Mouse (Mus musculus) thymus, adult 2 months (tissue): Measurements from ENCODE around the gene Gng11. TPM values are rescaled to one million over a fixed set of nuclear protein-coding genes. Genes with fewer than 3 reads are reported as not detected.

Experiments
- DNase-seq: peaks from one replicate; pipeline ENCODE4 v3.0.0; 2021
- H3K27ac ChIP-seq: fragments of 200-500 bp; 2 replicates; pipeline ENCODE4 v1.5.1; 2012; ENCODE audit warnings: low read length, control low read depth; ENCODE audit not compliant: control insufficient read depth, insufficient read depth
- H3K27me3 ChIP-seq: fragments of 200-500 bp; 2 replicates; pipeline ENCODE4 v1.6.1; 2012; ENCODE audit warnings: mild to moderate bottlenecking, low read length, moderate library complexity, mixed read lengths; ENCODE audit not compliant: control insufficient read depth, insufficient read depth
- H3K36me3 ChIP-seq: fragments of 200-500 bp; 2 replicates; pipeline ENCODE4 v1.6.1; 2012; ENCODE audit warnings: mild to moderate bottlenecking, low read length, moderate library complexity; ENCODE audit not compliant: control insufficient read depth, insufficient read depth
- H3K4me1 ChIP-seq: fragments of 200-500 bp; replicated peaks from 2 replicates; pipeline ENCODE4 v1.6.1; 2012; ENCODE audit warnings: low read length; ENCODE audit not compliant: control insufficient read depth, insufficient read depth
- H3K4me3 ChIP-seq: fragments of 200-500 bp; 2 replicates; pipeline ENCODE4 v1.5.1; 2012; ENCODE audit warnings: mild to moderate bottlenecking, low read length, control low read depth, moderate library complexity; ENCODE audit not compliant: control insufficient read depth, insufficient read depth
- CTCF ChIP-seq: fragments of 200-500 bp; IDR thresholded peaks from 2 replicates; pipeline ENCODE4 v1.5.1; 2012; ENCODE audit warnings: mild to moderate bottlenecking, control low read depth, low read length, moderate library complexity, borderline replicate concordance; ENCODE audit not compliant: control insufficient read depth, poor library complexity, insufficient read depth; ENCODE audit errors: extremely low read depth
- POLR2A ChIP-seq: fragments of 200-500 bp; IDR thresholded peaks from 2 replicates; pipeline ENCODE4 v1.6.1; 2012; ENCODE audit warnings: mild to moderate bottlenecking, low read length, control low read depth, moderate library complexity; ENCODE audit not compliant: control insufficient read depth, poor library complexity, insufficient read depth; ENCODE audit errors: extremely low read depth
- WGBS: fragments of 180-500 bp; shearing (Covaris S2); methylation state at CpG from one replicate; pipeline ENCODE4 v1.1.7; 2018; 5-methylcytosine and 5-hydroxymethylcytosine counted together
- polyA plus RNA-seq: library from polyadenylated mRNA; depleted of rRNA; stranded (reverse); fragments of >200 nt; gene quantifications from 2 replicates; pipeline ENCODE4 v1.2.3, GENCODE M21; 2012

Gene Gng11
- polyA plus RNA-seq, 1 experiment, result 1.7 TPM

- no peak within 1 kb of the TSS for H3K27ac ChIP-seq
- TF ChIP-seq POLR2A, result no peak
- no peak for TF ChIP-seq CTCF
- no peaks in the 10 kb centered on the region for H3K4me1 ChIP-seq
- no peaks in the 10 kb centered on the region for H3K36me3 ChIP-seq
- WGBS, result 93% methylated on average over 6 of the region's 6 CpGs
- no peaks in the 10 kb centered on the region for H3K27me3 ChIP-seq
- H3K4me3 ChIP-seq, result no peak within 1 kb of the TSS
- no peak for DNase-seq
Measured at GRCm38 (mm10) chr6:3993492-3993891, 10.2 kb upstream of the Gng11 start, which contains the start of gene Gngt1. Gene Gngt1, plus strand, starts transcription at chr6:3993792.

DNA sequence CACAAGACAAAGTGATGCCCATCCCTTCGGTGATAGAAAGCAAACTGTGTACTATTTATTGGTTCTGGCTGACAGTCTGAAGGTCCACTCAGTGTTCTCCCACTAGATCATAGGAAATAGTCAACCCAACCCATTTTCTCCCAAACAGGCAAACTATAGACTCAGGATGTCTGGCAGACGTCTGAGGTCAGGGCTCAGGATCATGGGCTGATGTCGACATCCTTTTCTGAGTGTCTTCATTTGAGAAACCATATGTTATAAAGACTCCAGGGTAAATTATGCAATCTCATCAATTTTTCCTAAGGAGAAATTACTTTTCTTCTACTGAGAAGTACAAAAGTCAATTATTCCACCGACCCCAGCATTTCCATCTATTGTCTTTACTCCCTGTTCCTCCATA, 5.6 kb upstream of the Gng11 start:
- Histone ChIP-seq H3K27ac (no peak overlapping the region), H3K4me1 (no peaks in the 10 kb centered on the region), H3K27me3 (no peaks in the 10 kb centered on the region), H3K36me3 (no peaks in the 10 kb centered on the region), H3K4me3 (no peak overlapping the region)
- TF ChIP-seq POLR2A, result no peak
- 86% methylated on average over 4 of the region's 4 CpGs for WGBS
- no peak for DNase-seq

DNA sequence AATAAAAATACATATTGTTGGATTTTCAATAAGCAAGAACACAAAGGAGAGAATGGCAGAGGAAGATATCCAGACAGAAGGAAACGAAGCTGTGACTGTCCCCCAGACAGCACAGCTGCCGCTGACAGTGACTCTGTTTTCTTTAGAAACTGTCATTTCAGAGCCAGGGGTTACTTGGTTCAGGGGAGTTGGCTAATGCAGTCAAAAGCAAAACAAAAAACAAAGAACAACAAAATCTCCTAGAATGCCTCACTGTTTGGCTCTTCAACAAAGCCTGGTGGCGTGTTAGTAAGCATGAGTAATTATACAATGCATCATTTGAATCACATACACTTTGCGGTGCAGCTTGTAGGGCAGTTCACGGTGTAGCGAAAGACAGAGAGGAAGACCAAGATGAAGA, 4.4 kb upstream of the Gng11 start:
- WGBS, result 93% methylated on average over 6 of the region's 6 CpGs
- no peaks in the 10 kb centered on the region for H3K36me3 ChIP-seq
- DNase-seq, result no peak

GRCm38 (mm10) chr6:4000716-4001115, 3.0 kb upstream of the Gng11 start:
- Histone ChIP-seq H3K27me3 (no peaks in the 10 kb centered on the region), H3K4me1 (no peaks in the 10 kb centered on the region), H3K36me3 (no peaks in the 10 kb centered on the region), H3K27ac (no peak overlapping the region), H3K4me3 (no peak overlapping the region)
- 86% methylated on average over 3 of the region's 3 CpGs for WGBS
- TF ChIP-seq POLR2A (no peak), CTCF (no peak)
- no peak for DNase-seq

More for the DNA sequence above, 4.4 kb upstream of the Gng11 start:
- TF ChIP-seq CTCF (no peak), POLR2A (no peak)
- Histone ChIP-seq H3K4me3 (no peak overlapping the region), H3K27me3 (no peaks in the 10 kb centered on the region), H3K4me1 (no peaks in the 10 kb centered on the region), H3K27ac (no peak overlapping the region)

DNA sequence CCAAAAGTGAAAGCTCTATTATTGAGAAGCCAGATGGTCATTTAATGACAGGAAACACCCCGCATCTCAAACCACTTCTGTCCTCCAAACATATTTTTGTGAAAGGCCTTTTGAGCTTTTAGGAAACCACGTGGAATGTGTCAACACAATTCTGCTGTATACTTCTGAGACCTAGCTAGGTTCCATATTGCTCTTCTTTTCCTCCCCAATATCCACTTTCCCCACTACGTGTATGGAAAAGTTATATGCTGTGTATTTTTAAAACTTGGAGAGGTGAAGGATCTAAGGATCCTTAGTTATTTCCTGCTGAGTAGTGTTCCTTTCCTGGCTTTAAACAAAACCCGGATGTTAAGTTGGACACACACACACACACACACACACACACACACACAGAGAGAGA, 259 bp upstream of the Gng11 start:
- 8% methylated on average over 4 of the region's 4 CpGs for WGBS
- DNase-seq, result no peak
- TF ChIP-seq POLR2A, result no peak
- TF ChIP-seq CTCF, result no peak

GRCm38 (mm10) chr6:4004808-4005207, 1.1 kb downstream of the Gng11 start:
- WGBS, result 68% methylated on average over 2 of the region's 2 CpGs

More for the DNA sequence above, 259 bp upstream of the Gng11 start:
- Histone ChIP-seq H3K36me3 (no peaks in the 10 kb centered on the region), H3K4me3 (no peak overlapping the region), H3K27me3 (no peaks in the 10 kb centered on the region), H3K27ac (no peak overlapping the region), H3K4me1 (no peaks in the 10 kb centered on the region)

DNA sequence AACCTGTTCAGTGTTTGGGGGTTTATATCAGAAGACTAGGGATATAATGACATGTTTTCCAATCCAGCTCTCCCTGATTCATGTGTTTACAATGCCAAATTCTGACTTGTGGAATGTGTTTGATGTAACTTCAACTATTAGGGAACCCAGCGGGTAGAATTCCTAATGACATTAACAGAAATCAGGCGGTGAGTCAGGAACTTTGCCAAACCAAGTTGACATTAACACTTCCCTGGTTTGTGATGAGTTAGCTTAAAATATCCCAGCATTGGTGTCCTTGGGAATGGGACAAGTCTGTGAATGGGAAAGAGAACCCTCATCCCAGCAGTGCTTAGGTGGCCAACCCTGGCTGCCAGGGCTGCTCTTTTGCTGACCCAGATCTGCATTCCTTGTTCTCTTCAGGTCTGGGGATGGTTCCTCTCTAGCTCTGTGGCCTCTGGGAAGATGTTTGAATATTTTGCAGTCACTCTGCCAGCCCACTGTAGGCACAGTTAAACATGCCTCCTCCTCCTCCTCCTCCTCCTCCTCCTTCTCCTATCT, 4.9 kb downstream of the Gng11 start:
- Histone ChIP-seq H3K27me3 (no peaks in the 10 kb centered on the region), H3K36me3 (no peaks in the 10 kb centered on the region), H3K4me1 (no peaks in the 10 kb centered on the region), H3K27ac (no peak overlapping the region), H3K4me3 (no peak overlapping the region)
- DNase-seq, result no peak
- 94% methylated on average over 2 of the region's 2 CpGs for WGBS
- TF ChIP-seq POLR2A, result no peak

More at GRCm38 (mm10) chr6:4004808-4005207, 1.1 kb downstream of the Gng11 start:
- no peak overlapping the region for H3K27ac ChIP-seq
- no peak for TF ChIP-seq CTCF
- no peak for TF ChIP-seq POLR2A
- no peak overlapping the region for H3K4me3 ChIP-seq
- no peaks in the 10 kb centered on the region for H3K36me3 ChIP-seq
- no peaks in the 10 kb centered on the region for H3K4me1 ChIP-seq
- no peak for DNase-seq
- H3K27me3 ChIP-seq, result no peaks in the 10 kb centered on the region
